Mouse (Mus musculus): ENCODE measurements around the gene Hmx1.

DNA sequence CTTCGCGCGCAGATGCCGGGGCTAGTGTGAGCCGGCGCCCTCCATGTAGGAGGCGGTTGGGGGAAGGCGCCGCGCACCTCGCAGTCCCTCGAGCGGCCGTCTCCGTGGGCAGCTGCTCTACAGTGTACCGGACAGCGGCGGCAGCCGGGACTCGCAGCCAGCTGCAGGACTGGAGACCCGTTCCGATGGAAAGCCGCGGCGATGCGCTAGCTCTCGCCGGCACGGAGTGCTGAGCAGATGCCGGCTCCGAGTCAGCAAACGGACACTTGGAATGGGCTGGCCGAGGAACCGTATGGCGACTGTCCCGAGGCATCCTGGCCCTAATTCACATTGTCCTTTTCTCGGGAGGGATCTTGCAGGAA is 3.4 kb downstream of the Hmx1 start:
- TF ChIP-seq CTCF (IDR thresholded peaks at IDR 0.05; ENCODE audit: low read depth) (no peak), EP300 (IDR thresholded peaks at IDR 0.05; ENCODE audit: low read depth) (no peak)

All from heart, postnatal 0 days (tissue).